Mouse (Mus musculus): Measurements from ENCODE around the gene Cib4.
A peak's percentile ranks its signal among the peaks of the same experiment; 100 is the strongest.

Gene Cib4

GRCm38 (mm10) chr5:30518108-30518507 is 27.5 kb downstream of the Cib4 start:
- DNase-seq (ENCODE audit: low read depth): no peak

- DNase-seq (ENCODE audit: low read depth): no peak
Observed at GRCm38 (mm10) chr5:30516376-30516775, 29.3 kb downstream of the Cib4 start.

GRCm38 (mm10) chr5:30513111-30513510 is 32.5 kb downstream of the Cib4 start:
- no peak for DNase-seq (ENCODE audit: low read depth)

DNA sequence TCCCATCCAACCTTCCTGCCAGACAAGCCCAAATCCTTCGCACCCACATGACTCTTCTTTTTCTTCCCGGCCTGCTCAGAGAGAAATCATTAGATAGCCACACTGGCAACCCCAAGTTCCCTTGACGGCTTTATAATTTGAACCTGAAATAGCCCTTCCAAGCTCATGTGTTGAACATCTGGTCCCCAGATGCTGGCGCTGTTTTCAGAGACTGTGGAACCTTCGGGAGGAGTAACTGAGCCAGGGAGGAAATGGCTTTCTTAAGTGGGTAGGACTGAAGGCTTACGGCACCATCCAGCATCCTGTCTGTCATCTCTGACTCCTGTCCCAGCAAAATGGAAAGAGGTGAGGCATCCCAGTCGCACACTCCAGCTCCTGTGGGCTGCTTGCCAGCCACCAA is 48.3 kb downstream of the Cib4 start:
- DNase-seq (ENCODE audit: low read depth): no peak

- DNase-seq (ENCODE audit: low read depth): no peak
Observed at GRCm38 (mm10) chr5:30496821-30497220, 48.8 kb downstream of the Cib4 start.

- DNase-seq (ENCODE audit: low read depth): peak; percentile 22
Observed at GRCm38 (mm10) chr5:30495288-30495687, 50.3 kb downstream of the Cib4 start.

GRCm38 (mm10) chr5:30494606-30495005 is 51.0 kb downstream of the Cib4 start:
- DNase-seq (ENCODE audit: low read depth): no peak

GRCm38 (mm10) chr5:30493723-30494122 is 51.9 kb downstream of the Cib4 start:
- no peak for DNase-seq (ENCODE audit: low read depth)

DNA sequence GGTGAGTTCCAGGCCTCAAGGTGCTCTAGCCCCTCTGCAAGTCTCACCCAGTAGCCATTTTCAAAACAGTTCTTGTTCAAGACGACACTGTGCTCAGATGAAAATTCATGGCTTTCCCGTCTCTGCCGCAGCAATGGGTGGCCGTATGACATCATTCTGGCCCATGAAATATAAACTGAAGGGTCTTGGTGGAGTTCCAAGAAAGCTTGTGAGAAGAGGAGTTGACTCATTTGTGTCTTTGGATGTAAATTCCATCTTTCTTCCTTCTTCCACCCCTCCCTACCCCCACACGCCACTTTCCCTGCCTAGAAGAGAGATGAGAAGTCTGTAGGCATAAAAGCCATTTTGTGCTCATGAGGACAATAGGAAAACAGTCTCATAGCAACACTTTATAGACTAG is 54.8 kb downstream of the Cib4 start:
- DNase-seq (ENCODE audit: low read depth): no peak

GRCm38 (mm10) chr5:30490215-30490614 is 55.4 kb downstream of the Cib4 start:
- DNase-seq (ENCODE audit: low read depth): no peak

DNA sequence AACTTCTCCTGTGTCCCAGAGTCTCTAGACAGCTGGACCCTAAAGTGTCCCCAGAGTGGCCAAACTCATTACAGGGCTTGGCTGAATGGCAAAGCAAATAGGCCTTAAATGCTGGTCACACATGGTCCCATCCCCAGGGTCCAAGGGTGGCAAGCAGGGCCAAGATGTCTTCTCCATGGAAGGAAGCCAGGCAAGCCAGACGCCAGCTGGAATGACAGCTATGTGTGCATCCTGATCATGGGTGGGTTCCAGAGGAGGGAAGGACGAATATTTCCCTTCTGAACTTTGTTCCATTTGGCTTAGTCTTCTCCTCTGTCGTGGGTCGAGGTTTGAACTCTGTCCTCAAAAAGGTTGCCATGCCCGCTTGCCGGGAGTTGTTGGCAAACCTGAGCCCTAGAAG is 60.5 kb downstream of the Cib4 start:
- DNase-seq (ENCODE audit: low read depth): no peak

- DNase-seq (ENCODE audit: low read depth): no peak
Observed at GRCm38 (mm10) chr5:30484591-30484990, 61.0 kb downstream of the Cib4 start.

GRCm38 (mm10) chr5:30483533-30483932 is 62.1 kb downstream of the Cib4 start:
- DNase-seq (ENCODE audit: low read depth): no peak

DNA sequence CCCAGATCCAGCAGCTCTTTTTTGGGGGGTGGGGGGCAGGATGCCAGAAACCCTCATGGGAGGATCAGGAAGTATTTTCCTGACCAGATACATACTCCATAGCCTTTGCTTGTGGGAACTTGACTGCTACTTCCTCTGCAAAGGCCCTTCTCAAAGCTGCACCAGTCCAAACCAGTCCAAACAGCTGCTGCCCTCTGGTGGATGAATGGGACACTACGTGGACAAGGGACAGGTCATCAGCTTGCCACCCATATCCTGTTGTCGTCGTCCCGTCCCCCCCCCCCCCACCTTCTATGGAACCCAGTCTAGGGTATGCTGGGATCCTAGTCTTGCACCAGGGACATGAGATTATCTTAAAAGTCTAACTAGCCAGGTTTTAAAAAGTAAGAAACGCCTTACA is 63.3 kb downstream of the Cib4 start:
- peak; percentile 25 for DNase-seq (ENCODE audit: low read depth)

- DNase-seq (ENCODE audit: low read depth): no peak
Observed at GRCm38 (mm10) chr5:30476534-30476933, 69.1 kb downstream of the Cib4 start.

DNA sequence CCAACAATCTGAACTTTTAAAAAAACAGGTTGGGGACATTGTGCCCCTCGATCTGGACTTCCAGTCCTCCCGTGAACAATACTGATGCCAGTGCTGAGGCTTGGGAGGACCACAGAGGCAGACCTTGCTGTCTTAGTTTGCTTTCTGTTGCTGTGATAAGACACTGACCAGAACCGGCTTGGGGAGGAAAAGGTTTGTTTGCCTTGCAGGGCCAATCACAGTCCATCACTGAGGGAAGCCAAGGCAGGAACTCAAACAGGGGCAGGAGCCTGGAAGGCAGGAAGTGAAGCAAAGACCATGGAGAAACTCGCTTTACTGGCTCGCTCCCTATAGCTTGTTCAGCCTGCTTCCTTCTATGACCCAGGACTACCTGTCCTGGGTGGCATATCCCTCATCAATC is 73.5 kb downstream of the Cib4 start:
- no peak for DNase-seq (ENCODE audit: low read depth)

DNA sequence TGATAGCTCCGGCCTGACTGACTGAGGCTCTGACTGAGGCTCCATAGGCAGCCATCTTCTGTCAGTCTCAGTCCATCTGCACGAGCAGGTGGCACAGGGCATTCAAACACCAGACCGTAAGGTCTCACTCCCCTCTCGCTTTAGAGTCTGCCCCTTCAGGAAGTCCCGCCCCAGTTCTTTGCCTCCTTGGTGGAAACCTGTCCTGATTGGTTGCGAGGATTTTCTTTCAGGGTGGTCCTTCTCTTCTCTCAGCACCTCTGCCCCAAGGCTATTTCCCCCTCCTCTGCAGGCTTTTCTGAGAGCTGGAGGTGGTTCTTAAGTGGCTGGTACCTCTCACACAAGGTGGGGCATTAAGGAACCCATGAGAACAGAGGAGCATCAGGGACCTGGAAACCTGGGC is 75.2 kb downstream of the Cib4 start:
- DNase-seq (ENCODE audit: low read depth): no peak

DNA sequence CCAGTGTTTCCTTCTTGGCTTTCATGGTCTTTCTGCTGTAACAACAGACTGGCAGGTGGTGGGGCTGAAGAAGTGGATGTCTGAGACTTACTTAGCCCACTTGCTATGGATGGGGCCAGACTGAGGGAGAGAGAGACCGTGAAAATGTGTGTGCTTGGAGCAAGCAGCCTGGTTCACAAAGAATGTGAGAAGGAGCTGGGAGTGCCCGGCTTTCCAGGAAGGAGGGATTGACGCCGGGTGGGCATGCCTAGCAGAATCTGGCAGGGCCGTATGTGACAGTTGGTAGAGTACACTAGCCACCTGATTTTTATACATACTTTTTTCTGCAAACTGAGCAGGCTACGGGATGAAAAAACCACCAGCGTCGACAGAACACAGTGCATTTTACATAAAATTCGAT is 79.3 kb downstream of the Cib4 start:
- no peak for DNase-seq (ENCODE audit: low read depth)

GRCm38 (mm10) chr5:30465861-30466260 is 79.8 kb downstream of the Cib4 start, which contains the start of gene 1700001C02Rik:
Gene 1700001C02Rik, plus strand, starts transcription at chr5:30466047.
- DNase-seq (ENCODE audit: low read depth): no peak

- DNase-seq (ENCODE audit: low read depth): peak; percentile 2
Observed at GRCm38 (mm10) chr5:30461821-30462220, 83.8 kb downstream of the Cib4 start, which contains the start of gene Otof. Gene Otof, minus strand, starts transcription at chr5:30461932.

GRCm38 (mm10) chr5:30460155-30460554 is 85.5 kb downstream of the Cib4 start:
- DNase-seq (ENCODE audit: low read depth): no peak

DNA sequence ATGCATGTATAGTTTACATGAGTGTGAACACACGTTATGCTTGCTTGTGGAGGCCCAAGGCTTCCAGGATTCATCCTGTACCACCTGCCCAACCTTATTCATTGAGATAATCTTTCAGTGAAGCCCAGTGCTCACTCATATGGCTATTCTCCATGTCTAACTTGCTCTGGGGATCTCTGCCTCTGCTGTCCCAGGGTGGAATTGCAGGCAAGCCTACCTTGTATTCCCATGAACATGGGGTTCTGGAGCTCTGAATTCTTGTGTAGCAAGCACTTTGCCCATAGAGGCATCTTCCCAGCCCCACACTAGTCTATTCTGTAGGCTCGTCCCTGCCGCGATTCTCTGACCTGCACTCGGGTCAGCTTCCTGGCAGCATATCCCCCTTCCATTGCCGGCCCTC is 89.6 kb downstream of the Cib4 start:
- DNase-seq (ENCODE audit: low read depth): no peak

DNA sequence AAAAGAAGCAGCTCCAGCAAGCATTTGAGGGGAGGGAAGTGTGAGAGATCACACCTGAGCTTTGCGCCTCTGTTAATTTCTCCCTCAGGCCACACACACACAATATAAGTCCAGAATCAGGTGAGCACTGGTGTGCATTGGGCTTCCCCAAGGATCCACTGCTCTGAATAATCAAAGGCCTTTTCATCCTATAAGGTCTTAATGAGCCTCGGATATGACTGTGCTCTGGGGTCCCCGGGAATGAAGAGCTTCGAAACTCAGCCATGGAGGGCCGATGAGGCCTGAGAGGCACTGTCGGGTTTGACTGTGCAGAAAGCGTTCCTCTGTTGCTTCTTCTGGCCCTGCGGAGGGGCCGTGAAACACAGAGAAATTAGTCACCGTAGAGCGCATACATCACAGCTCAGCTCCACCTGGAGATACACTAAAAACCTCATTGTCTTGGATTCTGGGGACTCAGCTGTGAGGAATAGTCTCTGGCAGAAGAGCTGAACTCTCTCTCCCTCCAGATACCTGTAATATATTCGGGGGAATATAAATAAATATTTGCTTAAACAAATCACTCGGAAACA is 101.2 kb downstream of the Cib4 start:
- DNase-seq (ENCODE audit: low read depth): no peak

DNA sequence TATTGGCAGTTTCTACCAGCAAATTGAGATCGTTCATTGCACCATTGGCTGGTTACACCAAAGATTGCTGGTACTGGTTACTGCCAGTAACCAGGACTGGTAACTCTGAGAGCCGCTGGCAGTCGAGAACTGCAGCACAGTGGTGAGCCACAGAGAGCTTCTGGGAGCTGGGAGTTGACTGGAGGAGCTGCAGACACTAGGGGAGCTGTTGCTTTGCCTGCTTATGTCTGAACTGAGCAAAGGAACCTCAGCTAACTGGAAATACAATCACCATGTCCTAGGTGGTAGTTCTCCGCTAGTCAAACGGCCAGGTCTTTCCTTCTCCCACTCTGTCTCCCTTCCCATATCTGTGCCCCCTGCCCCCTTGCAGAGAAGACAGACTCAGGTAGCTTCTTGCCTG is 103.4 kb downstream of the Cib4 start:
- DNase-seq (ENCODE audit: low read depth): no peak
